Mouse (Mus musculus): ENCODE measurements around the gene Agap1.

Agap1 gene

GRCm38 (mm10) chr1:89547525-89548504 is 93.2 kb downstream of the Agap1 start:
- DNase-seq, result no peak

- DNase-seq, result no peak
Observed at GRCm38 (mm10) chr1:89550061-89550869, 95.7 kb downstream of the Agap1 start.

GRCm38 (mm10) chr1:89552470-89552869 is 97.9 kb downstream of the Agap1 start:
- DNase-seq, result no peak

GRCm38 (mm10) chr1:89553791-89554190 is 99.2 kb downstream of the Agap1 start:
- no peak for DNase-seq

GRCm38 (mm10) chr1:89554969-89555856 is 100.6 kb downstream of the Agap1 start:
- no peak for DNase-seq

- DNase-seq, result no peak
Observed at GRCm38 (mm10) chr1:89556006-89556405, 101.4 kb downstream of the Agap1 start.

- no peak for DNase-seq
Observed at GRCm38 (mm10) chr1:89557401-89557800, 102.8 kb downstream of the Agap1 start.

- DNase-seq, result no peak
Observed at GRCm38 (mm10) chr1:89558080-89558479, 103.5 kb downstream of the Agap1 start.

- DNase-seq, result no peak
Observed at GRCm38 (mm10) chr1:89563399-89563798, 108.8 kb downstream of the Agap1 start.

- no peak for DNase-seq
Observed at GRCm38 (mm10) chr1:89566578-89567488, 112.2 kb downstream of the Agap1 start.

GRCm38 (mm10) chr1:89568546-89569405 is 114.2 kb downstream of the Agap1 start:
- no peak for DNase-seq

GRCm38 (mm10) chr1:89570522-89571299 is 116.1 kb downstream of the Agap1 start:
- DNase-seq, result no peak

- DNase-seq, result no peak
Observed at GRCm38 (mm10) chr1:89573486-89573885, 118.9 kb downstream of the Agap1 start.

- DNase-seq, result no peak
Observed at GRCm38 (mm10) chr1:89574941-89575890, 120.6 kb downstream of the Agap1 start.

GRCm38 (mm10) chr1:89576174-89576890 is 121.7 kb downstream of the Agap1 start:
- no peak for DNase-seq

GRCm38 (mm10) chr1:89576985-89577384 is 122.4 kb downstream of the Agap1 start:
- DNase-seq, result no peak

Data from spleen, adult 18-20 months (tissue).